Mouse (Mus musculus): ENCODE data around the gene Pmf1. TPM values are rescaled to one million over a fixed set of nuclear protein-coding genes. Genes with fewer than 3 reads are reported as not detected.
A peak's percentile ranks its signal among the peaks of the same experiment; 100 is the strongest.
"Not testable (repeated sequence)": the region's sequence is repeated elsewhere in the genome, so short reads cannot be mapped to it uniquely, and the experiment has no call there.

Gene Pmf1
- polyA plus RNA-seq, 1 experiment from 2014 or later = 87.0 TPM

- H3K4me2 ChIP-seq (ENCODE audit: low read depth, low read length) = no peak overlapping the region
- H3K36me3 ChIP-seq (ENCODE audit: control insufficient read depth, insufficient read depth, low read length) = 0 out of 2 replicates have a peak, but pooled peaks cover 31% of the 10 kb centered on the region
- H3K4me3 ChIP-seq (ENCODE audit: low read depth, low read length) = no peak overlapping the region
- H3K9ac ChIP-seq (ENCODE audit: low read depth, low read length) = no peak overlapping the region
- peak; percentile 14 for DNase-seq (ENCODE audit: low spot score)
- 94% methylated on average over 6 of the region's 6 CpGs for whole genome bisulfite sequencing
- no peak overlapping the region for H3K27ac ChIP-seq (replicated peaks; ENCODE audit: low read depth, low read length)
- H3K27me3 ChIP-seq (replicated peaks; ENCODE audit: control insufficient read depth, insufficient read depth, low read length) = no peaks in the 10 kb centered on the region
- peak; percentile 16; the same call in 1 of the 2 replicates for ATAC-seq (ENCODE audit: low read depth)
- H3K4me1 ChIP-seq (ENCODE audit: control insufficient read depth, insufficient read depth, low read length) = no peaks in the 10 kb centered on the region
- no peaks in the 10 kb centered on the region for H3K9me3 ChIP-seq (ENCODE audit: control insufficient read depth, low read length)
These were observed 14.8 kb downstream of the Pmf1 start for GRCm38 (mm10) chr3:88395288-88395687.

- DNase-seq (ENCODE audit: low spot score) = no peak
These were observed 16.3 kb downstream of the Pmf1 start for GRCm38 (mm10) chr3:88393776-88394375.

DNA sequence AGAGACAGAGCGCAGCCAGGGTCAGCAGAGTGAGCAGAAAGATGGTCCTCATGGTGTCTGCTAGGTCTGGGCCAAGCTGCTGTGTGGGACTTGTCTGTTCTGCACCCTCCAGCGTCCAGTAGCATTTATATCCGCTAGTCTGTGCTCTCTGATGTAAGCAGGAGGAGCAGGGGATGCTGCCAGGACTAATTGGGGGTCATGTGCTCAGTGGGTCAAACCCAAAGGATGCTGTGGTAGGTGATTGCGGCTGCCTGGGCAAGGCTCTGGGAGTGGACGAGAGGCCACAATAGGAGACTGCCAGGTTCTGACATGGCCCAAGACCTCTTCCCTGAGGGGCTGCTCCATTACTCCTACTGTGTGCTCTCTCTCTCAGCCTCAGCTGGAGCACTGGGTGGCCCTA lies 25.8 kb downstream of the Pmf1 start, which contains the start of gene Bglap:
Bglap (minus strand) TSS at position 101 of the 400 bp plus-strand sequence.
- Histone ChIP-seq H3K27ac (replicated peaks; ENCODE audit: low read depth, low read length) (no peak within 1 kb of the TSS), H3K9me3 (ENCODE audit: control insufficient read depth, low read length) (no peaks in the 10 kb centered on the region), H3K36me3 (ENCODE audit: control insufficient read depth, insufficient read depth, low read length) (no peaks in the 10 kb centered on the region), H3K9ac (ENCODE audit: low read depth, low read length) (no peak within 1 kb of the TSS), H3K4me1 (ENCODE audit: control insufficient read depth, insufficient read depth, low read length) (no peaks in the 10 kb centered on the region), H3K4me3 (ENCODE audit: low read depth, low read length) (no peak within 1 kb of the TSS), H3K4me2 (ENCODE audit: low read depth, low read length) (no peak within 1 kb of the TSS), H3K27me3 (replicated peaks; ENCODE audit: control insufficient read depth, insufficient read depth, low read length) (no peaks in the 10 kb centered on the region)
- WGBS = 72% methylated on average over 5 of the region's 5 CpGs
- ATAC-seq (ENCODE audit: low read depth) (no peak), DNase-seq (ENCODE audit: low spot score) (no peak)

More at GRCm38 (mm10) chr3:88393776-88394375, 16.3 kb downstream of the Pmf1 start:
- H3K4me2 ChIP-seq (ENCODE audit: low read depth, low read length) = no peak overlapping the region
- H3K4me3 ChIP-seq (ENCODE audit: low read depth, low read length) = no peak overlapping the region
- H3K36me3 ChIP-seq (ENCODE audit: control insufficient read depth, insufficient read depth, low read length) = 0 out of 2 replicates have a peak, but pooled peaks cover 26% of the 10 kb centered on the region
- H3K27me3 ChIP-seq (replicated peaks; ENCODE audit: control insufficient read depth, insufficient read depth, low read length) = no peaks in the 10 kb centered on the region
- H3K4me1 ChIP-seq (ENCODE audit: control insufficient read depth, insufficient read depth, low read length) = no peaks in the 10 kb centered on the region
- no peak overlapping the region for H3K27ac ChIP-seq (replicated peaks; ENCODE audit: low read depth, low read length)
- no peaks in the 10 kb centered on the region for H3K9me3 ChIP-seq (ENCODE audit: control insufficient read depth, low read length)
- WGBS = 86% methylated on average over 9 of the region's 9 CpGs
- H3K9ac ChIP-seq (ENCODE audit: low read depth, low read length) = no peak overlapping the region
- ATAC-seq (ENCODE audit: low read depth) = peak; percentile 41

DNA sequence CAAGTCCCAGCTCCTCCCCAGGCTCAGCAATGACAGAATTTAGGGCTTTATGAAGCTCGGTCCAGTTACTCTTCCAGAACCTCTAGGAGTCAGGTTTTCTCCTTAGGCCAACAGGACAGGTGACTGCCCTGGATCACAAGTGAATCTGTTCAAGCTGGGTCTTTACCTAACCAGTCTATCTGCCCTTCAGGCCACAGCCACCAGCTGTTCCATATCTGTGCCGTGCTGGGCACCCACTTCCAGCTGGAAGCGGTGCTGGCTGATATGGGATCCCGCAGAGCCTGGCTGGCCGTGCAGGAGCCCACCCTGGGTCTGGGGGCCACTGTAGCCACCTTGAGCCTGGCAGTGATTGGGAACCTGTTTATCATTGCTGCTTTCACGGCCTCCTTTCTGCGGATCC lies 27.7 kb downstream of the Pmf1 start:
- not testable (repeated sequence) for H3K27me3 ChIP-seq (replicated peaks; ENCODE audit: control insufficient read depth, insufficient read depth, low read length); H3K4me1 ChIP-seq (ENCODE audit: control insufficient read depth, insufficient read depth, low read length); DNase-seq (ENCODE audit: low spot score); H3K4me3 ChIP-seq (ENCODE audit: low read depth, low read length); H3K27ac ChIP-seq (replicated peaks; ENCODE audit: low read depth, low read length); ATAC-seq (ENCODE audit: low read depth); H3K36me3 ChIP-seq (ENCODE audit: control insufficient read depth, insufficient read depth, low read length); H3K9me3 ChIP-seq (ENCODE audit: control insufficient read depth, low read length); H3K9ac ChIP-seq (ENCODE audit: low read depth, low read length)
- peak overlapping the region; percentile 54 for H3K4me2 ChIP-seq (ENCODE audit: low read depth, low read length)
- 17% methylated on average over 1 of the region's 7 CpGs for WGBS

GRCm38 (mm10) chr3:88381389-88382315 lies 28.5 kb downstream of the Pmf1 start:
- DNase-seq (ENCODE audit: low spot score) = peak; percentile 83
- H3K36me3 ChIP-seq (ENCODE audit: control insufficient read depth, insufficient read depth, low read length); H3K9me3 ChIP-seq (ENCODE audit: control insufficient read depth, low read length); H3K9ac ChIP-seq (ENCODE audit: low read depth, low read length); H3K27me3 ChIP-seq (replicated peaks; ENCODE audit: control insufficient read depth, insufficient read depth, low read length); H3K4me1 ChIP-seq (ENCODE audit: control insufficient read depth, insufficient read depth, low read length): not testable (repeated sequence)
- peak; percentile 93 for ATAC-seq (ENCODE audit: low read depth)
- H3K4me3 ChIP-seq (ENCODE audit: low read depth, low read length) = peak overlapping the region; percentile 24
- WGBS = 9% methylated on average over 16 of the region's 22 CpGs
- H3K27ac ChIP-seq (replicated peaks; ENCODE audit: low read depth, low read length) = peak overlapping the region; percentile 39; the same call in 1 of the 2 replicates
- H3K4me2 ChIP-seq (ENCODE audit: low read depth, low read length) = peak overlapping the region; percentile 54

DNA sequence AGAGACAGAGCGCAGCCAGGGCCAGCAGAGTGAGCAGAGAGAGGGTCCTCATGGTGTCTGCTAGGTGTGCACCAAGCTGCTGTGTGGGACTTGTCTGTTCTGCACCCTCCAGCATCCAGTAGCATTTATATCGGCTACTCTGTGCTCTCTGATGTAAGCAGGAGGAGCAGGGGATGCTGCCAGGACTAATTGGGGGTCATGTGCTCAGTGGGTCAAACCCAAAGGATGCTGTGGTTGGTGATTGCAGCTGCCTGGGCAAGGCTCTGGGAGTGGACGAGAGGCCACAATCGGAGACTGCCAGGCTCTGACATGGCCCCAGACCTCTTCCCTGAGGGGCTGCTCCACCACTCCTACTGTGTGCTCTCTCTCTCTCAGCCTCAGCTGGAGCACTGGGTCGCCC lies 31.5 kb downstream of the Pmf1 start, which contains the start of gene Bglap2:
Bglap2 (minus strand) TSS at position 101 of the 400 bp plus-strand sequence.
- ATAC-seq (ENCODE audit: low read depth); H3K4me3 ChIP-seq (ENCODE audit: low read depth, low read length); H3K9me3 ChIP-seq (ENCODE audit: control insufficient read depth, low read length); H3K27me3 ChIP-seq (replicated peaks; ENCODE audit: control insufficient read depth, insufficient read depth, low read length); H3K9ac ChIP-seq (ENCODE audit: low read depth, low read length); H3K27ac ChIP-seq (replicated peaks; ENCODE audit: low read depth, low read length); H3K36me3 ChIP-seq (ENCODE audit: control insufficient read depth, insufficient read depth, low read length); H3K4me2 ChIP-seq (ENCODE audit: low read depth, low read length); H3K4me1 ChIP-seq (ENCODE audit: control insufficient read depth, insufficient read depth, low read length); DNase-seq (ENCODE audit: low spot score): not testable (repeated sequence)
- 70% methylated on average over 4 of the region's 5 CpGs for WGBS

- not testable (repeated sequence) for H3K27ac ChIP-seq (replicated peaks; ENCODE audit: low read depth, low read length); H3K9me3 ChIP-seq (ENCODE audit: control insufficient read depth, low read length); DNase-seq (ENCODE audit: low spot score); H3K4me1 ChIP-seq (ENCODE audit: control insufficient read depth, insufficient read depth, low read length); H3K27me3 ChIP-seq (replicated peaks; ENCODE audit: control insufficient read depth, insufficient read depth, low read length); H3K36me3 ChIP-seq (ENCODE audit: control insufficient read depth, insufficient read depth, low read length)
- 21% methylated on average over 4 of the region's 7 CpGs for WGBS
- peak overlapping the region; percentile 24; the same call in 1 of the 2 replicates for H3K4me3 ChIP-seq (ENCODE audit: low read depth, low read length)
- peak; percentile 38 for ATAC-seq (ENCODE audit: low read depth)
- peak overlapping the region; percentile 49 for H3K4me2 ChIP-seq (ENCODE audit: low read depth, low read length)
- peak overlapping the region; percentile 47; the same call in 1 of the 2 replicates for H3K9ac ChIP-seq (ENCODE audit: low read depth, low read length)
These were observed 33.5 kb downstream of the Pmf1 start for GRCm38 (mm10) chr3:88376644-88377043.

DNA sequence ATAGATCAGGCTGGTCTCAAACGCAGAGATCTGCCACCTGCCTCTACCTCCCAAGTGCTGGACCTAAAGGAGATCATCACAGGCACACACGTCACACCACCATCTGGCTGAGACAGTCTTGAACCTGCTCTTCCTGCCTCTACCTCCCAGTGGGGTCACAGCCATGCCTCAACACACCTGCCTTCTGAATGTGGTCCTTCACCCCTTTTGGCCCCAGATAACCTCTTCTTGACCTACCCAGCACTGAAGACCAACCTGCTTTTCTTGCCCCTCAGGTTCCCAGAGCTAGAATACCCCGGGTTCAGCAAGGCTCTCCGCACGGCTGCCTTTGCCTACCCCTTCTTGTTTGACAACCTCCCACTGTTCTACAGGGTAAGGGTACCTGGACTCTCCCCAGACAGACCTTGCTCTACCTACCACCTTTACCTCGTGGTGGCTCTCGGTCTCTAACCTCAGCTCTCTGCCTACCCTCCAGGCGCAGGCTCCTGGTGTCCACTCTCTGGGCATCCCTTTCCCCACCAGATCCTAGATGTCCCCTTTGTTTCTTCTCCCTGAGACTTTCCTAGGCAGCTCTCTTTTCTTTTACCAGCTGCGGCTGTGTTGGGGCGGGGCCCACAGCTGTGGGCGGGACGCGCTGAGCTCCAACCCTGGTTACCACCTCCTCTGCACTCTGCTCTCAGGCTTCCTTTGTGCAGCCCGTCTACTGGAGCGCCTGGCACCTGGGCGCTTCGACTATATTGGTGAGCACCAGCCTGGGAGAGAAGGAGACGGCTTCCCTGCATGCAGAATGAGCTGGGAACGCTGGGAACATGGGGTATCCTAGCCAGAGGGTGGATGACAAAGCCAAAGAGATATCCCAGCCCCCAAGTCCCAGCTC lies 34.1 kb downstream of the Pmf1 start:
- H3K9me3 ChIP-seq (ENCODE audit: control insufficient read depth, low read length); H3K27me3 ChIP-seq (replicated peaks; ENCODE audit: control insufficient read depth, insufficient read depth, low read length); H3K4me1 ChIP-seq (ENCODE audit: control insufficient read depth, insufficient read depth, low read length); H3K36me3 ChIP-seq (ENCODE audit: control insufficient read depth, insufficient read depth, low read length): not testable (repeated sequence)
- WGBS = 8% methylated on average over 16 of the region's 19 CpGs
- ATAC-seq (ENCODE audit: low read depth) (peak; percentile 96), DNase-seq (ENCODE audit: low spot score) (peak; percentile 79)
- Histone ChIP-seq H3K9ac (ENCODE audit: low read depth, low read length) (peak overlapping the region; percentile 47), H3K4me2 (ENCODE audit: low read depth, low read length) (peak overlapping the region; percentile 49), H3K27ac (replicated peaks; ENCODE audit: low read depth, low read length) (0 out of 2 replicates have a peak overlapping the region, but pooled peaks have one; percentile 21), H3K4me3 (ENCODE audit: low read depth, low read length) (peak overlapping the region; percentile 24)

Measured in embryonic facial prominence, embryonic 14.5 days (tissue).